Mouse (Mus musculus): ENCODE results near the gene Hibch.

The Hibch gene

GRCm38 (mm10) chr1:52951146-52951868 lies 106.6 kb downstream of the Hibch start:
- peak; percentile 13 for DNase-seq (ENCODE audit: low read depth, low spot score)
- no peaks in the 10 kb centered on the region for H3K36me3 ChIP-seq (ENCODE audit: control insufficient read depth, insufficient read depth, low read length, poor library complexity, severe bottlenecking)
- 0 out of 2 replicates have a peak, but pooled peaks cover 2% of the 10 kb centered on the region for H3K27me3 ChIP-seq (ENCODE audit: control insufficient read depth, insufficient read depth, low read length, poor library complexity, severe bottlenecking)

DNA sequence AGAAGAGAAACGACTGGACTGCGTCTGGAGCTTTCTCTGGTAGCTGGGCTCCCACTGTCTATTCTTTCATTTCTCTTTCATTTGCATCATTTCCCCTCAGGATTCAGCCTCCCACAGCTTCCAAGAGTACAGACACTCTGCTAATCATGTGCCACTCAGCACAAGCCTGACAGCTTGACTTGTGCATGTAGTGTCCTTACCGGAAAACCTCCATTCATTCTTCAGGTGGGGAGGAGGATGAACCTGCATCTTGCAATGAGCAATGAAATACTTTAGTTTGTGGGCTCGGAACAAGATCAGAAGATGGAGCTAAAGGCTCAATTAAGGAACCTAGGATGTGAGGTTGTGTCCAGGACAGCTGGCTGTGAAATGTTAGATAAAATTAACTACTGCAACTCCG lies 107.4 kb downstream of the Hibch start:
- Histone ChIP-seq H3K36me3 (ENCODE audit: control insufficient read depth, insufficient read depth, low read length, poor library complexity, severe bottlenecking) (no peaks in the 10 kb centered on the region), H3K27me3 (ENCODE audit: control insufficient read depth, insufficient read depth, low read length, poor library complexity, severe bottlenecking) (0 out of 2 replicates have a peak, but pooled peaks cover 2% of the 10 kb centered on the region)
- DNase-seq (ENCODE audit: low read depth, low spot score) = peak; percentile 19

- Histone ChIP-seq H3K36me3 (ENCODE audit: control insufficient read depth, insufficient read depth, low read length, poor library complexity, severe bottlenecking) (no peaks in the 10 kb centered on the region), H3K27me3 (ENCODE audit: control insufficient read depth, insufficient read depth, low read length, poor library complexity, severe bottlenecking) (0 out of 2 replicates have a peak, but pooled peaks cover 2% of the 10 kb centered on the region)
- DNase-seq (ENCODE audit: low read depth, low spot score) = peak; percentile 68
Measured at GRCm38 (mm10) chr1:52952551-52953397, 108.0 kb downstream of the Hibch start.

GRCm38 (mm10) chr1:52953548-52953947 lies 108.8 kb downstream of the Hibch start:
- no peaks in the 10 kb centered on the region for H3K36me3 ChIP-seq (ENCODE audit: control insufficient read depth, insufficient read depth, low read length, poor library complexity, severe bottlenecking)
- DNase-seq (ENCODE audit: low read depth, low spot score) = peak; percentile 20
- H3K27me3 ChIP-seq (ENCODE audit: control insufficient read depth, insufficient read depth, low read length, poor library complexity, severe bottlenecking) = 0 out of 2 replicates have a peak, but pooled peaks cover 2% of the 10 kb centered on the region

DNA sequence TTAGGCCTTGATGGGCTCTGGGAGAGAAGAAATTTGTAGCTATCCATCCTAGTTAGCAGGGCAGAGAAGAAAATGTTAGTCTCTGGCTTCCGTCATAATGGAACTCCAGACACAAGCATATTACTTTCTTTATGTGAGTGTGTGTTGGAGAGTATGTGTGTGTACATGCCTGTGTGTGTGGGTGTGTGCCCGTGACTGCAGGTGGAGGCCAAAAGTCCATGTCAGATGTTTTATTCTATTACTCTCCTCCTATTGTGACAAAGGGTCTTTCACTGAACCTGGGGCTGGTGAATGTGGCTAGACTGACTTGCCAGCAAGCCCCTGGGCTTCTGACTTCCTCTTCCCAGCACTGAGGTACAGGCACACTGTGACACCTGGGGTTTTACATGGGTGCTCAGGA lies 109.7 kb downstream of the Hibch start:
- Histone ChIP-seq H3K36me3 (ENCODE audit: control insufficient read depth, insufficient read depth, low read length, poor library complexity, severe bottlenecking) (no peaks in the 10 kb centered on the region), H3K27me3 (ENCODE audit: control insufficient read depth, insufficient read depth, low read length, poor library complexity, severe bottlenecking) (0 out of 2 replicates have a peak, but pooled peaks cover 2% of the 10 kb centered on the region)
- DNase-seq (ENCODE audit: low read depth, low spot score) = peak; percentile 9

DNA sequence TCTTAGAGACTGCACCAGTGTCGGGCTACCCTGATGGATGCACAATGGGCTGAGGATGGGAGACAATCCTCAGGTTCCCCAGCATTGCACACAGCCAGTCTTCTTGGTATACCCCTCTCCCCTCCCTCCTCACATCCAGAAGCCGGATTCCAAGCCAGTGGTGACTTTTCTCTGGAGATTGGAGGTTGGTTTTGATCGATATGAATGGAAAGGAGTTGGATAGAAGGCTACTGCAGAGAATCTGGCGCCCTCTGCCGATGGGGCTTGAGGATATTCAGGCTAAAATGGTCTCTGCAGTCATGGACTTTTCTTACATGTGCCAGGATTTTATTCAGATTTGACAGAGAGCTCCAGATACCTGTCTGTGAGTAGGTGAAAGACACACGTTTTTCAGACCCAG lies 110.4 kb downstream of the Hibch start:
- DNase-seq (ENCODE audit: low read depth, low spot score) = peak; percentile 62
- no peaks in the 10 kb centered on the region for H3K36me3 ChIP-seq (ENCODE audit: control insufficient read depth, insufficient read depth, low read length, poor library complexity, severe bottlenecking)
- 0 out of 2 replicates have a peak, but pooled peaks cover 2% of the 10 kb centered on the region for H3K27me3 ChIP-seq (ENCODE audit: control insufficient read depth, insufficient read depth, low read length, poor library complexity, severe bottlenecking)

DNA sequence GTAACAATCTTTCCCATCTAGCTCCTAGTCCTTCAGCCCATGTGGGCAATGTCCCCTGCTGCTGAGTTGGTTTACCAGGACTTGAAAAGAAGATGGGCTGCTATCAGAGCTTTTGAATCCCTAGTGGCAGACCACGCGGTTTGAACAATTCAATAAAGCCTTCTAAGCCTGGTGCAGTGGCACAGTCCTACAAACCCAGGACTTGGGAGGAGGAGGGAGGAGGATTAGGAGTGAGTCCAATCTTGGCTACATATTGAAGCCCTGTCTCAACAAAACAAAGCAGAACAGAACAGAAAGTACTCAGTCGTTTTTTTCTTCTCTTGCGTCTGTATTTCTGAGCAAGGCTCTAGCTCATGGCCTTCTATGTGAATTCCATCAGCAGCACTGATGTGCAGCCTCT lies 112.0 kb downstream of the Hibch start:
- no peak for DNase-seq (ENCODE audit: low read depth, low spot score)
- H3K36me3 ChIP-seq (ENCODE audit: control insufficient read depth, insufficient read depth, low read length, poor library complexity, severe bottlenecking) = no peaks in the 10 kb centered on the region
- 0 out of 2 replicates have a peak, but pooled peaks cover 2% of the 10 kb centered on the region for H3K27me3 ChIP-seq (ENCODE audit: control insufficient read depth, insufficient read depth, low read length, poor library complexity, severe bottlenecking)

- Histone ChIP-seq H3K27me3 (ENCODE audit: control insufficient read depth, insufficient read depth, low read length, poor library complexity, severe bottlenecking) (no peaks in the 10 kb centered on the region), H3K36me3 (ENCODE audit: control insufficient read depth, insufficient read depth, low read length, poor library complexity, severe bottlenecking) (no peaks in the 10 kb centered on the region)
- DNase-seq (ENCODE audit: low read depth, low spot score) = no peak
Measured at GRCm38 (mm10) chr1:52960191-52960590, 115.5 kb downstream of the Hibch start.

DNA sequence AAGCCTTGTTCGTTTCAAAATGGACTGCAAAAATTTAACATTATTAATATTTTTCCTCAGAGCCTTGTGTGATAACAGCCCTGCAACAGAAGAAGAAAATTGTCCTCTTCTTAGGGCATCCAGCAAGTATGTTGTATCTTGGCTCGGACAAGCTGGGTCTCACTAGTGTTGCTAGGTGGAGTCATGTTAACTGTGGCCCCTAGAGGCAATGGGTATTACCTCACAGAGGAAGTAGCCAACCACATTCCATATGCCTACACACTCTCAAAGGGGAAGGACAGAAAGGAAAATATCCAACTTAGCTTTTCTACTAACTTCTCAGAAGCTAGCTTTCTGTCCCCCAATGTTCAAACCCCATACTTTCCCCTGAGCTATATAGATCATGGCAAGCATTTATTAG lies 118.4 kb downstream of the Hibch start:
- DNase-seq (ENCODE audit: low read depth, low spot score) = no peak
- H3K36me3 ChIP-seq (ENCODE audit: control insufficient read depth, insufficient read depth, low read length, poor library complexity, severe bottlenecking) = no peaks in the 10 kb centered on the region
- no peaks in the 10 kb centered on the region for H3K27me3 ChIP-seq (ENCODE audit: control insufficient read depth, insufficient read depth, low read length, poor library complexity, severe bottlenecking)

GRCm38 (mm10) chr1:52964581-52964980 lies 119.9 kb downstream of the Hibch start:
- Histone ChIP-seq H3K27me3 (ENCODE audit: control insufficient read depth, insufficient read depth, low read length, poor library complexity, severe bottlenecking) (no peaks in the 10 kb centered on the region), H3K36me3 (ENCODE audit: control insufficient read depth, insufficient read depth, low read length, poor library complexity, severe bottlenecking) (no peaks in the 10 kb centered on the region)
- peak; percentile 15 for DNase-seq (ENCODE audit: low read depth, low spot score)

All from splenic B cell, adult 2 months (primary cell).